Mouse (Mus musculus): ENCODE results near the gene Etl4. TPM values are rescaled to one million over a fixed set of nuclear protein-coding genes. Genes with fewer than 3 reads are reported as not detected.
"Not testable (repeated sequence)": the region's sequence is repeated elsewhere in the genome, so short reads cannot be mapped to it uniquely, and the experiment has no call there.

Gene Etl4
- total RNA-seq, 2 experiments from 2014 or later: 41.5 to 45.9 TPM

DNA sequence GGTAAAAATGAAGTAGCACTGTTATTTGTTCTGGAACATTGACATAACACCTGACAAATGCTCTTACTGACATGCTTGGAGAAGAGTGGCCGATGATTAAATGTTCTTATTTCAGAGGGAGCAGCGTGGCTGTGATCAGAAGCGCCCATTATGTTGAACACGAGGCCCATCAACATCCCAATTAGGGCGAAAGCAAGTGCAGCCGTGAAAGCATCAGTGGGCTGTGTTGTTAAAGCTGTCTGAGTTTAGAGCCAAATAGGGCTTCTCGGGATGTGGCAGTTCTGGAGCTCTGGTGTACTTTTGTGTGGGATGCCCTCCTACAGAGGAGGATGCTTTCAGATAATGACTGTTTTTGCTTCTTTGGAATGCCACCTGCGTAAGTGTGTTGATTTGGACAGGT is 699.6 kb downstream of the Etl4 start:
- intact Hi-C loops (cut with DNase I): no loop called here

DNA sequence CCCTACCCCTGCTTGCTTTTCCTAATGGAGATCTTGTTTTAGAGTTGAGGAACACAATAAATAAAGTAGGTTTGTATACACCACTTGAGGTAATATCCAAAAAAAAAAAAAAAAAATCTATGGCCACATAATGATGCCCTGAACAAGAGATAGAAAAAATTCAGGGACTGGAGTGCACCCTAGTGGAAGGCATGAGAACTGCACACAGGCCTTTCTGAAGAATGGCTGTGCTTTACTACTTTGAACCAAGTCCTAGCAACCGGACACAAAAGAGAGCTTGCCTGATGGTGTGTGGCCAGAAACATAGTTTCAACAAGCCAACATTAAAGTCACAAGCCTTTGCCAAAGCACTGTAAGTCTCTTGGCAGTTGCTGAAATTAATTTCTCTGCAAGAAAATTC is 706.4 kb downstream of the Etl4 start:
- peak; percentile 47 to 68 for DNase-seq
- intact Hi-C loops (cut with DNase I): loop anchor here (1.0 to 5.0 kb wide), 3 partner anchors 97 to 479 kb away; no protein-coding TSS in a partner anchor

More for the DNA sequence above, 699.6 kb downstream of the Etl4 start:
- DNase-seq: no peak

DNA sequence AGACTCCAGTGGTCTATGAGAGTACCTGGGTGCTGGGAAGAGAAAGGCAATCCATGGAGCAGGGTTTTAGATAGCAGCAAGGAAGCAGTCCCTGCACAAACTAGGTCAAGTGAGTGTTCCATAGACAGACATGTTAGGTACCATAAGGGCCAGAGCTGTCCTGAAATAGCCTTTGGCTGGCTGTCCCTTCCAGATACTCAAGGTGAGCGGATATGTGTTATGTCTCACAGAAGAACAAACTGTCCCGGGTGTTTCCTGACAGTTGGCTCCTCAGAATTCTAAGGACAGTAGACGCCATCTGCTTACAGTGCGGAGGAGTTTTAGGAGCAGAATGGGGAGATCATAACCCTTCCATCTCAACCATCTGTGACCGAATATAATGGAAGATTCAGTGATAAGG is 708.8 kb downstream of the Etl4 start:
- DNase-seq: no peak
- intact Hi-C loops (cut with DNase I): loop anchor here (5.0 kb wide), 2 partner anchors 341 to 481 kb away; no protein-coding TSS in a partner anchor

DNA sequence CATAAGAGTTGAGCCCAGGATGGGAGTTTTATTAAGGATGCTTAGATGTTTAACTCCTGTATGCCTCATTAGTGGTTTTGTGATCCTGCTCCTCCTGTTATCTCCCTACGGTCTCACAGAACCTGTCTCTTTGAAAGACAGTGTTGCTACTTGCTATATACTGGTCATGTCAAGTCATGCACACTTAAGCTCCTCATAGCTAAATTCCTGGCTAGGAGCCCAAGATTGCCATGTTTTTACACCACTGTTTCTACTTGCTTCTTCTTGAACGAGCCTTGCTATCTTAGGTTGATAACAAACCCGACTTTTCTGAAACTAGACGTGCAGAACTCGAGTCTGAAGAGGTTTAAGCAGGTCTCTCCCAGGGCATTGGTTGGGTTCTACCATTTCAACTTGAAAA is 710.3 kb downstream of the Etl4 start:
- intact Hi-C loops (cut with DNase I): loop anchor here (5.0 kb wide), 2 partner anchors 343 to 483 kb away; no protein-coding TSS in a partner anchor

DNA sequence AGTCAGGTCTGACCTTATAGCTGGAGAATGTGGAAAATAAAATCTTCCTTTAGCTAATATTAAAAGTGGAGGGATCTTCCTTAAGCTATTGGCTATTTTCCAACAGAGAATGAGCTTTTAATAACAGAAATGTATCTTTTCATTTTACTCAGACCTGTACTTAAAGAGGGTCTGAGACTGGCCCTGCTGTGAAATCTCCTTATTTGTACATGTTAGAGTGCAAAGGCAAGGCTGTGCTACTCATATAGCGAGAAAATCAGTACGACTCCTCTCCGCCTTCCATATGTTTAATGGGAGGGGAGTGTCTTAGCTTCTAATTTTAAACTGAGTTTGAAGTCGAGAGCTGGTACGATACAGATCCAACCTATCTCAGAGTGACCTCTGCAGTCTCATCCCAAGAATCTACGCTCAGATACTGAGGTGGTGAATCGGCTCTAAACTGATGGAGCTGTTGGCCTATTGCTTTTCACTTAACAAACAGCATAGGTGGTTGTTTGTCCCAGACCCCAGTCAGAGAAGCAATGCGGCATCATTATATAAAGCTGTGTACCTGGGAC is 719.7 kb downstream of the Etl4 start:
- intact Hi-C loops (cut with DNase I): no loop called here
- no peak for DNase-seq

More for the DNA sequence above, 710.3 kb downstream of the Etl4 start:
- no peak for DNase-seq

DNA sequence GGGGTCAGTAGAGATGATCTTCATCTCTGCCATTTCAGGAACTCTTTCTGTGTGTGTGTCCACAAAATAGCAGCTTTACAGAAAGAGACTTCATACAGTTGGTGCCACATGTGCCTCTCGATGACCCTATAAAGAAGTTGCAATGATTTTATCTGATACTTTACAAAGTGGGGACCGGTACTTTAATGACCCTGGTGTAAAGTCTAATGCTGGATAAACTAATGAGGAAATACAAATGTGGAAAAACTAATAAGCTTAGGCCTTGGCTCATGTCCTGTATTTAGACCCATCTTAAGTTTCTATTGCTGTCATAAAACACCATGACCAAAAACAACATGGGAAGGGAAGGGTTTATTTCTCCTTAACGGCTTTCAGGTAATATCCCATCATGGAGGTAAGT is 729.0 kb downstream of the Etl4 start:
- intact Hi-C loops (cut with DNase I): no loop called here
- no peak for DNase-seq

DNA sequence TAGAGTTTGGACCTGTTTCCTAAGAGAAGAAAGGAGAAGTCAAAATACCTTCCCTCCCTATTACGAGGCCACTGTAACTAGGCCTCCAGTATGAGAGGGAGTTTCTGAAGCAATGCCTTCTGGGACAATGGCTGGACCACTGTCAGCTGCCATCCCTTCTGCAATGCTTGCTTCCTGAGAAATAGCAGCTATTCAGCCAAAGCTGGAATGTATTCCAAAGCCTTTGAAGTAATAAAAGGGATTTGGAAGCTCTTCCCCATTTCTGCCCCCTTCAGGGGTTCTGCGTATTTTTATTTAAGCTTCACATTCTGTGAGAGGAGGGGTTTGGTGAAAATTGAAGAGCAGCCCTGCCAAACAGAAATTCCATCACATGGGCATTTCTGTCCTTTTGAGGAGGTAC is 730.1 kb downstream of the Etl4 start:
- intact Hi-C loops (cut with DNase I): no loop called here
- no peak for DNase-seq

DNA sequence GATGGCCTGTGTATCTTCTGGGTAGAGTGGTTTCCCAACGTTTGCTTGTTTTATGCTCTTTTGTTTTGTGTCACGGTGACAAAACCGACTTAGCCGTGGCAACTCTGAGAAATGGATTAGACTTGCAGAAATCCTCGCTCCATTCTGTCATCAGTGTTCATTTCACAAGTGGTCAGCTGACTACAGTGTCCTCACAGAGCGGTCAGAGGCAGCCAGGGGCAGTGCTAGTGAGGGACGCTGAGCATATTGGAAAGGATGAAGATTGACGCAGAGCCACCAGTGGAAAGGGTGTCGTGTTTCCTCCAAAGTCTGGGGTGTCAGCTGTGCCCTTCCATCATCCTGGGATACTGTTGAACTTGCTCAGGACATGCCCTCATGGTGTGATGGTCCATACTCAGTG is 733.2 kb downstream of the Etl4 start:
- intact Hi-C loops (cut with DNase I): no loop called here

DNA sequence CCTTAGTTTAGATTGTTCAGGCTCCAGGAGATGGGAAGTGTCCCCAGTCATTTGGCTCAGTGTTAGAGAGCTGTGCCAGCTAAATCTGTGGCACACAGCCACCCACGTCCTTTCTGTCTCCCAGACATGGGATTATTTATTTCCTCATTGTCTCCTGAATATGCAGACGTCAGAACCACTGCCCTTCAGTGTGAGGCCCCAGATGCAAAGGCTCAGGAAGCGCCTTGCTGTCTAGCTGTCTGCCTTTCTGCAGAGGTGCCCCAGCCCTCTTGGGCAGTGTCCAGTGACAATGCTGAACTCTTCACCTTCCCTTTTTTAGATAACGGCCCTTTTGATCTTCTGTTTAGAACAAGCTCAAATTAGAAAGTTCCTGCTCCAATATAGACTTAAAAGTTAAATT is 740.2 kb downstream of the Etl4 start:
- peak; percentile 14 to 19 for DNase-seq
- intact Hi-C loops (cut with DNase I): no loop called here

More for the DNA sequence above, 733.2 kb downstream of the Etl4 start:
- no peak for DNase-seq

DNA sequence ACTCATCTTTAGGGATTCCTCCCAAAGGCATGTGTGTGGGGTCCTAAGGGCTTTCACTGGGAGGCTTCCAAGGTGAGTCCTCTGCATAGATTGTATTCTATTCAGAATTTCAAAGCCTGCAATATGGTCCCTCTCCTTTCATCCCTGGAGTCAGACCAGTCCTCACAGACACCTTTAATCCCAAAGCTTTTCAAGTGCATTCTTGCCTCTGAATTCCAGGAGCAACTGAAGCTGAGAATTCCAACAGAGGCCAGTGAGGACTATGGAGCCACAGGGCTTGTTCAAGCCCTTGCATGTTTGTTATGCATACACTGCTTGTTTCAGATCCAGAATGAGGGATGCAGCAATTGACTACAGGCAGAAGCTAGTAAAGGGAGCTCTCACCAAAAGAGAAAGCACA is 743.5 kb downstream of the Etl4 start:
- intact Hi-C loops (cut with DNase I): no loop called here
- no peak for DNase-seq

DNA sequence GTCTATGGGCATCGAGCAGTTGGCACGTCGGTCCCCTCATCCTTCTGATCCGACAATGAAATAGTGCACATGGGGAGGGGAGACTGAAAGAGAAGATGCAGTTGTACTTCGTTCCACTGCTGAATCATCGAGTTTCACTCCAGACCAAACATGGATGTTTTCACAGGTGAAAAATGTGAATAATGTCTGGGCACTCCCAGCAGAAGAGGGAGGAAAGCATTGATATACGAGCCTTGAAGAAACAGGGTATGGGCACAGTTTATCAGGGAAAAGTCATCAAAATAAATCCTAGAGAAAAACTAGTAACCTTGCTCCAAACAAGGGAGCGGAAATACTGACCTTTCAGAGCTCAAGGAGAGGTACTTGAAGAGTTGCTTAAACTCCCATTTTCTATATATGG is 744.5 kb downstream of the Etl4 start:
- intact Hi-C loops (cut with DNase I): no loop called here

DNA sequence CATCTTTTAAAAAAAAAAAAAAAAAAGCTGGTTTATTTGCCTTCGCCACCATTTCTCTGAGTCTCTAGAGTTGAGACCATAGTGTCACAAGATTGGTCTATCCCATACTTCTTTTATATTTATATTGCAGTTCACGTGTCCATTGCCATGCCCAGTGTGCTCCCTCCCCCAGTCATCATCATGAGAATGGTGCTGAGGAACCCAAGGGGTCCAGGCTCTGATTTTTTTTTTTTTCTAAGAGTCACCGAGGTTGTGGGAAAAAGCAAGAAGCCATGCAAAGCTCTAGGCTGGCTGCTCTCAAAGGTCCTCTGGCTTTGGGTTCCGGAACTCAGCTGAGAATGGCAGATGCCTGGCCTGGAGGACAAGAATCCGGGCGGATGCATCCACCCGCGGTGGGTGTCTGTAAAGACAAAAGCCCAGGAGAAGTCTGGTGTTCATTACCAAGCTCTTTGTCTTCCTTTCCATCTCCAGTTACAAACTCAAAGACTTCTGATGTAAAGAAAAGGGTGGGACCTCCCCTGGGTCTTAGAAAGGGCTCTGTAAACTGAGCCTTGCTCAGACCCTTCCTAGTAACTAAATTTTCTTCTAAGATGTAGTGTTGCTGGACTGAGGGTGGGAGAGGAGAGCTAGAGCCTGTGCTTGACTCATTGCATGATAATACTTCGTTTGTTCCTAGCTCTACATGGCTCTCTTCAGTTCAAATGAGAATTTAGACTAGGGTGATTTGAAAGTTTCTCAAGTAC is 745.2 kb downstream of the Etl4 start:
- intact Hi-C loops (cut with DNase I): no loop called here
- no peak for DNase-seq

More for the DNA sequence above, 744.5 kb downstream of the Etl4 start:
- DNase-seq: no peak

DNA sequence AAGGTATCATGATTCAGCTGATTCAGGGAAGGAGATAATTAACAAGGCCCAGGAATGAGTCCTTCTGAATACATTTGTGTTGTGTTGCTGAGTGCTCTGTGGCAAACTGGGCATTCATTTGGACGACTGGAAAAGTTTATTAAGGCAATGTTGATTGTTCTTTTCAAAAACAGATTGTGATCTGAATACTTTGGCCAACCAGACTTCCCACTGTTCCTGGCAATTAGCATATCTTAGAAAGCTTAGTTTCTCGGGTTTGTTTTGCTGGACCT is 745.7 kb downstream of the Etl4 start:
- intact Hi-C loops (cut with DNase I): no loop called here
- DNase-seq: no peak

DNA sequence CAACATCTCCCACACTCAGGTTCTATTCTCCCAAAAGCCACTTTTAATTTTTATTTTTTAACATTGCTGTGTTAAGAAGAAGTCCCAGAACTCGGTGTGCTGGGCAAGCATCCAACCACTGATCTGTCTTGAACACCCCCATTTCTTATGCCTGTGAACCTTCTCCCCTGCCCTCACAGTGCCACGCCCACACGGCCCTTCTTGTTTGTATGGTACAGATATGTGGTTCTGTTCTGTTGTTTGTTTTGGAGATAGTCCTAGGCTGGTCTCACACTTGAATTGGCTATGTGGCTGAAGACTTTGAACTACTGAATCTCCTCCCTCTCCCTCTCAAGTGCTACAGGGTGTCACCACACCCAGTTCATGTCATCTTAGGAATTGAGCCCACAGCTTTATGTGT is 748.3 kb downstream of the Etl4 start:
- DNase-seq: no peak
- intact Hi-C loops (cut with DNase I): no loop called here

DNA sequence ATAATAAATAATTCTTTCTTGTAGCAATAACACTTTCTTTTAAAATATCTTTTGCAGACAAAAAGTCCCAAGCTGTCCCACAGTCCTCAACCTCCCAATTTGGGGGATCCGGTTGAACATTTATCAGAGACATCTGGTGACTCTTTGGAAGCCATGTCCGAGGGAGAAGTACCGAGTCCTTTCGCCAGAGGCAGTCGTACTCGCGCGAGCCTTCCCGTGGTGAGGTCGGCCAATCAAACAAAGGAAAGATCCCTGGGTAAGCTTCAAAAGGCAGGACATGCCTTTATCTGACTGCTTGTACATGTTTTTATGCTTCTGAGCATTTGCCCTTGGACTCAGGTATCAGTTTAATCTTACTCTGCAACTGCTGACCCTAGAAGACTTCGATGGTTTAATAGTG is 752.3 kb downstream of the Etl4 start:
- no peak for DNase-seq
- intact Hi-C loops (cut with DNase I): no loop called here

DNA sequence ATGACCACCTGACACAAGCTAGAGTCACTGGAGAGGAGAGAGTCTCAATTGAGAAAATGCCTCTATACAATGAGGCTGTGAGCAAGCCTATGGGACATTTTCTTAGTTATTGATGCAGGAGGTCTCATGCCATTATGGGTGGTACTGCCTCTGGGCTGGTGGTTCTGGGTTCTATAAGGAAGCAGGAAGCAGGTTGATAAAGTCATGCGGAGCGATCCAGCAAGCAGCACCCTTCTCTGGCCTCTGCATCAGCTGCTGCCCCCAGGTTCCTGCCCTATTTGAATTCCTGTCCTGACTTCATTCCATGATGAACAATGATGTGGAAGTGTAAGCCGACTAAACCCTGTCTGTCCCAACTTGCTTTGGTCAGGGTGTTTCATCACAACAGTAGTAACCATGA is 753.1 kb downstream of the Etl4 start:
- DNase-seq: no peak
- intact Hi-C loops (cut with DNase I): no loop called here

DNA sequence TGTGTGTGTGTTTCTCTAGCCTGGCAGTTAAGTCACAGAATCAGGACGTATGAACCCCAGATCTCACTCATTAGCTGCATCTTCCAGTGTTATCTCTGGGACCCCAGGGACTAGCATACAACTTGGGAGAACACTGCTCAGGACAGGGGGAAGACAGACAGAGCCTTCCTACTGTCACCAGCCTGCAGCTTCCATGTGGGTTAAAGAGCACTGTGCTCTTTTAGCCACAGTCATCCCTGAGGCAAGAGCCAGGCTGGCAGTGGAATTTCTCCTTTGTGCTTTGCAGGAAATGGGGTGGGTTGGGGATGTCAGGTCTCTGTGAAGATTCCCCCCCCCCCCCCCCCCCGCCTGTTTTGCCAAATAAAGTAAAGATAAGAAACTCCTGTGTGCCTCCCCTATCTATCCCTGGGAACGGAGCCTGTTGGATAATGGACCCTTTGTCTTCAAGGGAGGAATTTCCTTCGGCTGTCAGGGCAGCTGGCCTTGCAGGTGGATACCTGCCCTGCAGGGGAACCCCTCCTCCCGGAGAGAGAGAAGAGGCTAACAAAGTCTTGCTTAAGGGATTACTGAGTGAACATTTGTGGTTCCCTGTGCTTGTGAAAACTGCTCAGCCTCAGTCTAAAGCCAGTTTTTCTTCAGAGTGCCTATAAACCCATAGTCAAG is 755.9 kb downstream of the Etl4 start:
- no peak for DNase-seq
- intact Hi-C loops (cut with DNase I): loop anchor here (2.0 to 5.0 kb wide), 2 partner anchors 389 to 1248 kb away; no protein-coding TSS in a partner anchor

DNA sequence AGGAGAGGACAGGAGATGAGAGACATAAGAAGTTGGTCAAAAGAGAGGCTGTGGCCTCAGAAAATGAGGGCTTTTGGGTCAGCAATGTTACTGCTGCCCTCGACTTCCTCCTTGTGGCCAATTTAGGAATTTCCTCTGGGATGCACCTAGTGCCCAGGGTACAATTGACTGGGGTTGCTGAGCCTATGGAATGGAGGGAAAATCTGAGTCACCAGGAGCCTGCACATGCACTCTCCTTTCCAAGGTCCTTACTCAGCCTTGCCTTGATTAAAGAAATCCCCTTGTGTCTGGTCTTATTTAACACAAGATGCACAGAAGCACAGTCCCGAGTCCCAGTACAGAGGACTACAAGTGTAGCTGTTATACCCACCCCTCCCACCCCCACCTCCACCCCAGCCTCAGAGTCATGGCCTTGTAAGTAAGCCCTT is 756.5 kb downstream of the Etl4 start:
- DNase-seq: peak; percentile 55 to 68
- intact Hi-C loops (cut with DNase I): loop anchor here (2.0 to 5.0 kb wide), 2 partner anchors 147 to 1249 kb away; no protein-coding TSS in a partner anchor

DNA sequence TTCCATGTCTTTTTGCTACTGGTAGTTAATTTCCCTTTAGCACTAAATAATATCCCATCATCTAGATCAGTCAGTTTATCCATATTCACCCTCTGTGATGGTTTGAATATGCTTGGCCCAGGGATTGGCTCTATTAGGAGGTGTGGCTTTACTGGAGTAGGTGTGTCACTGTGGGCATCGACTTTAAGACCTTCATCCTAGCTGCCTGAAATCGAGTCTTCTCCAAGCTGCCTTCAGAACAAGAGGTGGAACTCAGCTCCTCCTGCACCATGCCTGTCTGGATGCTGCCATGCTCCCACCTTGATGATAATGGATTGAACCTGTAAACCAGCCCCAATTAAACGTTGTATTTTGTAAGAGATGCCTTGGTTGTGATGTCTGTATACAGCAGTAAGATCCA is 758.3 kb downstream of the Etl4 start:
- intact Hi-C loops (cut with DNase I): loop anchor here (2.0 to 5.0 kb wide), 2 partner anchors 149 to 1251 kb away; no protein-coding TSS in a partner anchor
- DNase-seq: no peak

DNA sequence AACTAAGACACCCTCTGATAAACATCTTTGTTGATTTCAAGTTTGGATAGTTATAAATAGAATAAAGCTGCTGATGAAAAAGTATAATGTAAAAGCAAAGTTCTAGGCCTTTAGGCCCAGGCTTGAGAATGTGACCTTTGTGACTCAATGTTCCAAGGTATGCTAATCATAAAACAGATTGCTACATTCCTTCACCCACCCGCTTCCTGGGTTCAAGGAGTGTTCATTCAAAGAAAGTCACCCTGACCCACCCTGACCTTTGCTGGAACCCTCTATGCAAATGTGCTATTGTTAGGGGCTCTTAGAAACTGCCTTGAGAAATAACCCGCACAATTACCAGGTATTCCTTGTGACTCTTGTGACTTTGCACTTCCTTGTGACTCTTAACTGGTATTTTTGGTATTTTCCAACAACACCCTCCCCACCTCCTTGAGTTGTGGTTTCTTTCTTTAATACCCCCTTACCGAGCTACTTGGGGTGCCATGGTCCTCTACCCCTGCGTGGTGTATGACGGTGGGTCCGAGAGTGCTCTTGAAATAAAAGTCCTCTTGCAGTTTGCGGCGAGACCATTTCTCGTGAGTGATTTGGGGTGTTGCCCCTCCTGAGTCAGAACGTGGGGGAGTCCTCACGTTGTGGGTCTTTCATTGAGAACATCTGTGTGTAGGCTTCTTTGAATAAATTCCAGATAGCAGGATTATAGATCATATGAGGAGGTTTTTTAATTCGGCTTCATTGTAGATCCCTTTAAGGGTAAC is 758.9 kb downstream of the Etl4 start:
- intact Hi-C loops (cut with DNase I): loop anchor here (5.0 kb wide), 1 partner anchor 1251 kb away; no protein-coding TSS in a partner anchor
- not testable (repeated sequence) for DNase-seq

DNA sequence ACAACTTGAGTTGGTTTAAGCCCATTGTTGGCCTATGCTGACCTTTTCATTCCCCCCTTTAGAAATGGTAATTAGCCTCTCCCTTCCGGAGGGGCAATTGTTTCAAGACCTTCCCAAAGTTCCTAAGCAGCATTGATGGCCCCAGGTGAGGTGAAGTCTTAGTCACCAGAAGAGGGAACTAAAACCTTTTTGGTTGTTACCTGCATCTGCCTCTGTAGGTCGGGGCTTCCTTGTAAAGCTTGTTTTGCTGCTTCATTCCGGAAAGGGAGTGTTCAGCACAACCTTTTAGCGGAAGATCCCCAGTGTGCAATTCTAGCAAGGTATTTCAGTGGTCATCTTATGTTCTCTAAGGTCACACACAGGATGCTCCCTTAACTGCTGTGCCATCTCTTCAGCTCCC is 759.8 kb downstream of the Etl4 start:
- intact Hi-C loops (cut with DNase I): loop anchor here (5.0 kb wide), 1 partner anchor 1252 kb away; no protein-coding TSS in a partner anchor
- no peak for DNase-seq
